Mouse (Mus musculus): Measurements from ENCODE around the gene Rel.
"Not testable (repeated sequence)": the region's sequence is repeated elsewhere in the genome, so short reads cannot be mapped to it uniquely, and the experiment has no call there.

Gene Rel

GRCm38 (mm10) chr11:23770760-23771506, at the start of gene Rel:
Gene Rel, minus strand, starts transcription at chr11:23770970.
- DNase-seq = peak; percentile 91 to 93

- DNase-seq = no peak
These were observed 48.0 kb upstream of the Rel start for GRCm38 (mm10) chr11:23818745-23819144.

- no peak for DNase-seq
These were observed 40.0 kb upstream of the Rel start for GRCm38 (mm10) chr11:23810741-23811140.

- DNase-seq = peak in 1 of 2 experiments; percentile 7
These were observed 34.9 kb upstream of the Rel start for GRCm38 (mm10) chr11:23805716-23806115.

- no peak for DNase-seq
These were observed 32.4 kb upstream of the Rel start for GRCm38 (mm10) chr11:23803136-23803535.

GRCm38 (mm10) chr11:23802256-23802655, 31.5 kb upstream of the Rel start:
- DNase-seq = no peak

- DNase-seq = no peak
These were observed 31.1 kb upstream of the Rel start for GRCm38 (mm10) chr11:23801851-23802250.

GRCm38 (mm10) chr11:23783677-23784076, 12.9 kb upstream of the Rel start:
- DNase-seq = not testable (repeated sequence)

GRCm38 (mm10) chr11:23783085-23783484, 12.3 kb upstream of the Rel start:
- DNase-seq = no peak

- DNase-seq = no peak
These were observed 11.3 kb upstream of the Rel start for GRCm38 (mm10) chr11:23782038-23782437.

GRCm38 (mm10) chr11:23778787-23779201, 8.0 kb upstream of the Rel start:
- DNase-seq = no peak

GRCm38 (mm10) chr11:23772471-23772870, 1.7 kb upstream of the Rel start:
- no peak for DNase-seq

GRCm38 (mm10) chr11:23771507-23772097, 832 bp upstream of the Rel start:
- no peak for DNase-seq

- DNase-seq = no peak
These were observed 335 bp downstream of the Rel start for GRCm38 (mm10) chr11:23770510-23770759.

GRCm38 (mm10) chr11:23769686-23770509, 872 bp downstream of the Rel start:
- DNase-seq = peak; percentile 26 to 31

GRCm38 (mm10) chr11:23769033-23769432, 1.7 kb downstream of the Rel start:
- DNase-seq = no peak

- DNase-seq = no peak
These were observed 2.8 kb downstream of the Rel start for GRCm38 (mm10) chr11:23767928-23768327.

- DNase-seq = not testable (repeated sequence)
These were observed 3.4 kb downstream of the Rel start for GRCm38 (mm10) chr11:23767369-23767768.

GRCm38 (mm10) chr11:23762635-23763034, 8.1 kb downstream of the Rel start:
- DNase-seq = no peak

- DNase-seq = no peak
These were observed 12.6 kb downstream of the Rel start for GRCm38 (mm10) chr11:23758218-23758617.

- no peak for DNase-seq
These were observed 16.4 kb downstream of the Rel start for GRCm38 (mm10) chr11:23754329-23754728.

GRCm38 (mm10) chr11:23753136-23753710, 17.5 kb downstream of the Rel start:
- no peak for DNase-seq

GRCm38 (mm10) chr11:23746102-23746501, 24.7 kb downstream of the Rel start:
- DNase-seq = no peak

GRCm38 (mm10) chr11:23744352-23744751, 26.4 kb downstream of the Rel start:
- DNase-seq = no peak

Measured in lung, adult 18-20 months (tissue).